Mouse (Mus musculus): ENCODE results near the gene Bicra.

GRCm38 (mm10) chr7:15963798-15964652 is 83.7 kb downstream of the Bicra start:
- TF ChIP-seq CTCF (IDR thresholded peaks at IDR 0.05; ENCODE audit: low read depth) (no peak), EP300 (IDR thresholded peaks at IDR 0.05; ENCODE audit: low read depth) (no peak)

Data from heart, postnatal 0 days (tissue).